Mouse (Mus musculus): ENCODE data around the gene Phkg1. TPM values are rescaled to one million over a fixed set of nuclear protein-coding genes. Genes with fewer than 3 reads are reported as not detected.

The Phkg1 gene
- total RNA-seq, 2 experiments from 2014 or later: 297 to 365 TPM

GRCm38 (mm10) chr5:129844848-129845247 lies 53.5 kb downstream of the Phkg1 start:
- DNase-seq: no peak

Other genes with a start within 250 kb of the Phkg1 start
- 1 to 10 TPM; 1.8 TPM for gene Zfp11, start 228.4 kb downstream of the Phkg1 start, total RNA-seq (2021)
- not detected for gene Sept14, start 190.0 kb downstream of the Phkg1 start, total RNA-seq (2021)
- gene Mrps17, start 183.1 kb downstream of the Phkg1 start, total RNA-seq (2021): 10 to 100 TPM; 57.3 to 63.7 TPM
- gene Nipsnap2, start 173.5 kb downstream of the Phkg1 start, total RNA-seq (2021): 100 to 1,000 TPM; 510 to 555 TPM
- gene Psph, start 111.1 kb downstream of the Phkg1 start, total RNA-seq (2021): 10 to 100 TPM; 11.6 to 12.3 TPM
- 1 to 10 TPM; 8.4 to 8.6 TPM for gene Sumf2, start 51.6 kb downstream of the Phkg1 start, total RNA-seq (2021)
- 100 to 1,000 TPM; 560 to 586 TPM for gene Chchd2, start 11.1 kb downstream of the Phkg1 start, total RNA-seq (2021)
- gene Zbed5, start 2.8 kb downstream of the Phkg1 start, total RNA-seq (2021): 1 to 10 TPM in 1 of 2 experiments, under 1 TPM in 1; 0.19 to 1.1 TPM
- gene Nupr1l, start 10.0 kb upstream of the Phkg1 start, total RNA-seq (2021): 1 to 10 TPM in 1 of 2 experiments, not detected in 1; 1.2 TPM
- gene Vkorc1l1, start 43.4 kb upstream of the Phkg1 start, total RNA-seq (2021): 10 to 100 TPM; 18.3 to 19.4 TPM
- 10 to 100 TPM in 1 of 2 experiments, 1 to 10 TPM in 1; 9.2 to 14.7 TPM for gene Gusb, start 104.5 kb upstream of the Phkg1 start, total RNA-seq (2021)
- gene Asl, start 130.7 kb upstream of the Phkg1 start, total RNA-seq (2021): 10 to 100 TPM in 1 of 2 experiments, 1 to 10 TPM in 1; 9.4 to 10.1 TPM
- gene Crcp, start 130.7 kb upstream of the Phkg1 start, total RNA-seq (2021): 10 to 100 TPM; 13.3 to 13.9 TPM
- gene Tpst1, start 174.8 kb upstream of the Phkg1 start, total RNA-seq (2021): 1 to 10 TPM; 5.8 to 7.7 TPM
- 1 to 10 TPM; 2.8 to 3.9 TPM for gene Kctd7, start 246.3 kb upstream of the Phkg1 start, total RNA-seq (2021)